Mouse (Mus musculus) lung, embryonic 14.5 days (tissue): ENCODE data around the gene Wdr4. TPM values are rescaled to one million over a fixed set of nuclear protein-coding genes. Genes with fewer than 3 reads are reported as not detected.

Source experiments
- ATAC-seq: fragments of 200-750 bp; cut with Nextera tagmentation; 2 replicates; pipeline ENCODE4 v1.8.0; 2017; ENCODE audit warnings: mild to moderate bottlenecking, moderate TSS enrichment, moderate library complexity; ENCODE audit not compliant: insufficient read depth
- DNase-seq: peaks from one replicate; pipeline ENCODE4 v3.0.0-alpha.2; 2015
- H3K27ac ChIP-seq: fragments of 300-500 bp; sonication (generic); 2 replicates; pipeline ENCODE4 v1.5.1; 2014; ENCODE audit warnings: low read depth, mild to moderate bottlenecking, moderate library complexity
- H3K27me3 ChIP-seq: fragments of 300-500 bp; sonication (generic); 2 replicates; pipeline ENCODE4 v1.6.1; 2014; ENCODE audit warnings: low read length, control low read depth; ENCODE audit not compliant: insufficient read depth
- H3K36me3 ChIP-seq: fragments of 300-500 bp; sonication (generic); 2 replicates; pipeline ENCODE4 v1.6.1; 2014; ENCODE audit warnings: control low read depth; ENCODE audit not compliant: insufficient read depth
- H3K4me1 ChIP-seq: fragments of 300-500 bp; sonication (generic); 2 replicates; pipeline ENCODE4 v1.6.1; 2014; ENCODE audit warnings: antibody characterized with exemption, control low read depth; ENCODE audit not compliant: insufficient read depth
- H3K4me2 ChIP-seq: fragments of 300-500 bp; sonication (generic); 2 replicates; pipeline ENCODE4 v1.6.1; 2014; ENCODE audit warnings: mild to moderate bottlenecking
- H3K4me3 ChIP-seq: fragments of 300-500 bp; sonication (generic); 2 replicates; pipeline ENCODE4 v1.5.1; 2014; ENCODE audit warnings: low read depth, low read length
- H3K9ac ChIP-seq: fragments of 300-500 bp; sonication (generic); 2 replicates; pipeline ENCODE4 v1.6.1; 2014
- H3K9me3 ChIP-seq: fragments of 300-500 bp; sonication (generic); 2 replicates; pipeline ENCODE4 v1.6.1; 2016; ENCODE audit warnings: low read depth, low read length, control low read depth
- CTCF ChIP-seq: IDR thresholded peaks from 2 replicates; pipeline ENCODE4 v1.5.1; 2016; ENCODE audit warnings: antibody characterized with exemption, low read depth
- WGBS: fragments of 180-500 bp; shearing (Covaris S2); extraction: QIAGEN DNeasy Blood & Tissue Kit; methylation state at CpG from one replicate; pipeline ENCODE4 v1.1.7; 2014; 5-methylcytosine and 5-hydroxymethylcytosine counted together
- polyA plus RNA-seq: library from polyadenylated mRNA; unstranded; fragments of >200 nt; fragmentation: Nextera tagmentation; extraction: Ambion mirVana; gene quantifications from 2 replicates; pipeline ENCODE4 v1.2.1, GENCODE M21; 2014

Wdr4 gene
- polyA plus RNA-seq, 1 experiment from 2014 or later = 46.3 TPM

GRCm38 (mm10) chr17:31497726-31498125, 22.1 kb downstream of the Wdr4 start:
- ATAC-seq (no peak), DNase-seq (no peak)
- no peaks in the 10 kb centered on the region for H3K4me1 ChIP-seq
- H3K9me3 ChIP-seq = no peaks in the 10 kb centered on the region
- H3K4me3 ChIP-seq = no peak overlapping the region
- no peak overlapping the region for H3K4me2 ChIP-seq
- H3K27me3 ChIP-seq = no peaks in the 10 kb centered on the region
- no peak overlapping the region for H3K27ac ChIP-seq
- WGBS = 87% methylated on average over 6 of the region's 6 CpGs
- no peak overlapping the region for H3K9ac ChIP-seq
- no peak for TF ChIP-seq CTCF
- H3K36me3 ChIP-seq = peaks cover 73% of the 10 kb centered on the region

- Histone ChIP-seq H3K36me3 (peaks cover 47% of the 10 kb centered on the region), H3K9me3 (no peaks in the 10 kb centered on the region), H3K9ac (no peak overlapping the region), H3K27ac (no peak overlapping the region), H3K4me3 (no peak overlapping the region), H3K4me2 (no peak overlapping the region), H3K27me3 (no peaks in the 10 kb centered on the region), H3K4me1 (no peaks in the 10 kb centered on the region)
- no peak for DNase-seq
- no peak for ATAC-seq
- TF ChIP-seq CTCF = no peak
- 96% methylated on average over 1 of the region's 1 CpGs for WGBS
Observed at GRCm38 (mm10) chr17:31494989-31495388, 24.8 kb downstream of the Wdr4 start.

- H3K9me3 ChIP-seq = no peaks in the 10 kb centered on the region
- no peaks in the 10 kb centered on the region for H3K4me1 ChIP-seq
- no peak overlapping the region for H3K9ac ChIP-seq
- peak; percentile 98 for TF ChIP-seq CTCF
- ATAC-seq (peak; percentile 64), DNase-seq (peak; percentile 95)
- H3K4me2 ChIP-seq = no peak overlapping the region
- H3K4me3 ChIP-seq = no peak overlapping the region
- no peak overlapping the region for H3K27ac ChIP-seq
- H3K36me3 ChIP-seq = peaks cover 22% of the 10 kb centered on the region
- H3K27me3 ChIP-seq = no peaks in the 10 kb centered on the region
- WGBS = 0% methylated on average over 2 of the region's 2 CpGs
Observed at GRCm38 (mm10) chr17:31492416-31492815, 27.4 kb downstream of the Wdr4 start.

GRCm38 (mm10) chr17:31491355-31491754, 28.4 kb downstream of the Wdr4 start:
- TF ChIP-seq CTCF = no peak
- no peaks in the 10 kb centered on the region for H3K9me3 ChIP-seq

GRCm38 (mm10) chr17:31487433-31488060, 32.2 kb downstream of the Wdr4 start:
- ATAC-seq (no peak), DNase-seq (no peak)
- Histone ChIP-seq H3K9ac (no peak overlapping the region), H3K4me3 (no peak overlapping the region), H3K27ac (no peak overlapping the region), H3K36me3 (no peaks in the 10 kb centered on the region), H3K9me3 (no peaks in the 10 kb centered on the region), H3K4me2 (no peak overlapping the region), H3K27me3 (no peaks in the 10 kb centered on the region), H3K4me1 (no peaks in the 10 kb centered on the region)
- no peak for TF ChIP-seq CTCF
- WGBS = 31% methylated on average over 6 of the region's 6 CpGs

More at GRCm38 (mm10) chr17:31491355-31491754, 28.4 kb downstream of the Wdr4 start:
- DNase-seq (no peak), ATAC-seq (no peak)
- H3K36me3 ChIP-seq = peaks cover 16% of the 10 kb centered on the region
- no peak overlapping the region for H3K4me3 ChIP-seq
- H3K27ac ChIP-seq = no peak overlapping the region
- H3K9ac ChIP-seq = no peak overlapping the region
- no peak overlapping the region for H3K4me2 ChIP-seq
- no peaks in the 10 kb centered on the region for H3K4me1 ChIP-seq
- no peaks in the 10 kb centered on the region for H3K27me3 ChIP-seq

GRCm38 (mm10) chr17:31486616-31487198, 33.1 kb downstream of the Wdr4 start:
- no peak for DNase-seq
- no peak for TF ChIP-seq CTCF
- 79% methylated on average over 10 of the region's 10 CpGs for WGBS

GRCm38 (mm10) chr17:31479108-31479844, 40.5 kb downstream of the Wdr4 start:
- no peak for TF ChIP-seq CTCF
- H3K9ac ChIP-seq = no peak overlapping the region
- DNase-seq (no peak), ATAC-seq (no peak)
- H3K4me2 ChIP-seq = no peak overlapping the region
- peaks cover 10% of the 10 kb centered on the region for H3K36me3 ChIP-seq
- no peak overlapping the region for H3K27ac ChIP-seq
- no peak overlapping the region for H3K4me3 ChIP-seq
- H3K27me3 ChIP-seq = no peaks in the 10 kb centered on the region
- 41% methylated on average over 11 of the region's 11 CpGs for WGBS
- no peaks in the 10 kb centered on the region for H3K4me1 ChIP-seq
- no peaks in the 10 kb centered on the region for H3K9me3 ChIP-seq

More at GRCm38 (mm10) chr17:31486616-31487198, 33.1 kb downstream of the Wdr4 start:
- no peak for ATAC-seq
- no peaks in the 10 kb centered on the region for H3K4me1 ChIP-seq
- no peaks in the 10 kb centered on the region for H3K36me3 ChIP-seq
- H3K9ac ChIP-seq = no peak overlapping the region
- no peaks in the 10 kb centered on the region for H3K9me3 ChIP-seq
- H3K4me2 ChIP-seq = no peak overlapping the region
- no peaks in the 10 kb centered on the region for H3K27me3 ChIP-seq
- no peak overlapping the region for H3K4me3 ChIP-seq
- H3K27ac ChIP-seq = no peak overlapping the region
